Mouse (Mus musculus) thymus, postnatal 36 days (tissue): Measurements from ENCODE around the gene Gm20458.

Experiments
- DNase-seq, 2 experiments: peaks; one replicate each; pipeline ENCODE4 v3.0.0; 2022; ENCODE audit warnings: mixed read lengths in 2 of 2

The Gm20458 gene

GRCm38 (mm10) chr2:164435216-164436090 lies 25.3 kb upstream of the Gm20458 start:
- DNase-seq = no peak

- DNase-seq = no peak
Measured at GRCm38 (mm10) chr2:164436215-164436913, 24.4 kb upstream of the Gm20458 start.

GRCm38 (mm10) chr2:164436961-164437360 lies 23.8 kb upstream of the Gm20458 start:
- no peak for DNase-seq

GRCm38 (mm10) chr2:164437710-164438109 lies 23.1 kb upstream of the Gm20458 start:
- no peak for DNase-seq

GRCm38 (mm10) chr2:164438257-164438656 lies 22.5 kb upstream of the Gm20458 start:
- DNase-seq = no peak

- no peak for DNase-seq
Measured at GRCm38 (mm10) chr2:164439001-164439421, 21.8 kb upstream of the Gm20458 start.

GRCm38 (mm10) chr2:164440314-164440713 lies 20.5 kb upstream of the Gm20458 start:
- no peak for DNase-seq

- peak; percentile 57 to 72 for DNase-seq
Measured at GRCm38 (mm10) chr2:164441155-164441554, 19.6 kb upstream of the Gm20458 start.

- DNase-seq = no peak
Measured at GRCm38 (mm10) chr2:164441731-164442130, 19.0 kb upstream of the Gm20458 start.

- peak in 1 of 2 experiments; percentile 17 for DNase-seq
Measured at GRCm38 (mm10) chr2:164442315-164443050, 18.3 kb upstream of the Gm20458 start.

GRCm38 (mm10) chr2:164443051-164443437 lies 17.7 kb upstream of the Gm20458 start:
- peak; percentile 57 to 68 for DNase-seq

- DNase-seq = no peak
Measured at GRCm38 (mm10) chr2:164443460-164444000, 17.2 kb upstream of the Gm20458 start, which contains the start of gene Sdc4. Gene Sdc4, minus strand, starts transcription at chr2:164443887.

GRCm38 (mm10) chr2:164444701-164445100 lies 16.1 kb upstream of the Gm20458 start:
- no peak for DNase-seq

- no peak for DNase-seq
Measured at GRCm38 (mm10) chr2:164445399-164446085, 15.2 kb upstream of the Gm20458 start.

GRCm38 (mm10) chr2:164446086-164446469 lies 14.7 kb upstream of the Gm20458 start:
- no peak for DNase-seq

- DNase-seq = no peak
Measured at GRCm38 (mm10) chr2:164448140-164448539, 12.6 kb upstream of the Gm20458 start.

- DNase-seq = no peak
Measured at GRCm38 (mm10) chr2:164448921-164449320, 11.8 kb upstream of the Gm20458 start.

- no peak for DNase-seq
Measured at GRCm38 (mm10) chr2:164449341-164450042, 11.3 kb upstream of the Gm20458 start.

- no peak for DNase-seq
Measured at GRCm38 (mm10) chr2:164452000-164452676, 8.6 kb upstream of the Gm20458 start.

- DNase-seq = no peak
Measured at GRCm38 (mm10) chr2:164453047-164453757, 7.6 kb upstream of the Gm20458 start.
